Mouse (Mus musculus) spleen, postnatal 0 days (tissue): ENCODE data around the gene Prkce. TPM values are rescaled to one million over a fixed set of nuclear protein-coding genes. Genes with fewer than 3 reads are reported as not detected.

ENCODE experiments used
- polyA plus RNA-seq: library from polyadenylated mRNA; unstranded; fragments of >200 nt; fragmentation: Nextera tagmentation; extraction: Ambion mirVana; gene quantifications from 2 replicates; pipeline ENCODE4 v1.2.1, GENCODE M21; 2015

Prkce gene
- 1.8 and 2.3 TPM in 2 replicates for polyA plus RNA-seq

DNA sequence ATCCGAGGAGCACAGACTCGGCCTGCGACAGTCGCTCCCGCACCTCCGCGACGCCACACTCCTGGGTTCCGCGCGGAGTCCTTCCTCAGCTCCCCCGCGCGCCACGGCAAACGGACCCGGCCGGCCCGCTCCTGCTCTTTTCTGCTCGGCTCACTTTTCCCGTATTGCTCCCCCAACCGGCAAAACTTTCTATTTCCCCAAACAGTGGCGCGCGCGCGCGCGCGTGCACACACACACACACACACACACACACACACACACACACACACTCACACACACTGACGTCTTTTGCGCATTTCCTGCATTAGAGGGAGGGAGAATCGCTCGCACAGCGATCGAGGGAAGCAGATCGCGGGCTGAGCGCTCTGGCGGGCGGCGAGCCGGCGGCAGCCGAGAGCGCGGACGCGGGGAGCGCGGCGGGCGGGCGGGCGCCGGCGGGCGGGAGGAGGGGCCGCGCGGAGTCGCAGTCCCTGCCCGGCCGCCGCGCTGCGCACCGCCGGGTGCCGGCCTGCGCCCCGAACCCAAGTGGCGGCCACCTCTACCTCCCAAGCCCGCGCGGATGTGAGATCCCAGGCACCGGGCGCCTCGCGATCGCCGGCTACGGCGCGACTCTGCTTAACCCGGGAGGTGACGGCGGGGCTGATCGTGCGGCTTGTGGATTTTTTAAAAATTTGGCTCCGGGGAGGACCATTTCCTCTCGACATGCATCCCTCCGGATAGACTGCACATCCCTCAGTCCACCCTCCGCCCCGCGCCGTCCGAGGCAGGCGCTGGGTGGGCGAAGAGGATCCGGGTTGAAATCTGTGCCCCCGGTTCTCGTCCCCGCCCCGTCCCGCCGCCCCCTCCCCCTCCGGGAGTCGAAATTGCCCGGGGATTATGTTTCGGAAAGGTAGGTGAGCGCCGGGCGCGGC lies at the start of gene Prkce:
Gene Prkce, plus strand, starts transcription at position 466 of the 911 bp plus-strand sequence.

GRCm38 (mm10) chr17:86145079-86145951 lies 22.3 kb upstream of the Prkce start, which contains the start of gene Srbd1:
Srbd1 (minus strand) TSS chr17:86145175.

DNA sequence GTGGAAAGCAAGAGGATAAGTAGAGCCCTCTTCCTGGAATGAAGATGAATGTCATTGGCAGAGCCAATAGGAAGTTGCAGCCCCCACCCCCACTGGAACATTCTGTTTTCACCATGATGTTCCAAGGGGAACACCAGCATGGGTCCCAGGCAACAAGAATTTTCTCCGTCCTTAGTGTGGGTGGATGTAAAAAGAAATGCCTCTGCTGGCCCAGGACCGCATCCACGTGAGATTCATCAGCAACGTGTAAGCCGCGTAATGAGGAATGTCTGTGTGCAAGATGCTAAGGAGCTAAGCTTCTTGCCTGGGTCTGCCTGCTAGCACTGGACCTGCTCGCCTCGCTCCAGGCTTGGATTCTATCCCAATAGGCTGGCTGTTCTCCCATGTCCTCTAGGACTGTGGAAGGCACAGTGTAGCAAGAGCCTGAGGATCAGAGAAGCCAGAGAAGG lies 337.6 kb downstream of the Prkce start, which contains the start of gene Gm10309:
Gene Gm10309, minus strand, starts transcription at position 50 of the 449 bp plus-strand sequence.

Other genes with a start within 250 kb of the Prkce start
- gene Srbd1, start 22.6 kb upstream of the Prkce start, polyA plus RNA-seq: 10.8 TPM in 2 replicates